Mouse (Mus musculus) bone marrow macrophage, adult 2 months (primary cell): ENCODE measurements around the gene Hapln1.

Source experiments
- CTCF ChIP-seq: IDR thresholded peaks from 2 replicates; pipeline ENCODE4 v1.5.1; 2012; ENCODE audit warnings: low read depth, mild to moderate bottlenecking, low read length, moderate library complexity
- POLR2A ChIP-seq: IDR thresholded peaks from 2 replicates; pipeline ENCODE4 v1.6.1; 2012; ENCODE audit warnings: mild to moderate bottlenecking, low read depth, low read length, borderline replicate concordance

DNA sequence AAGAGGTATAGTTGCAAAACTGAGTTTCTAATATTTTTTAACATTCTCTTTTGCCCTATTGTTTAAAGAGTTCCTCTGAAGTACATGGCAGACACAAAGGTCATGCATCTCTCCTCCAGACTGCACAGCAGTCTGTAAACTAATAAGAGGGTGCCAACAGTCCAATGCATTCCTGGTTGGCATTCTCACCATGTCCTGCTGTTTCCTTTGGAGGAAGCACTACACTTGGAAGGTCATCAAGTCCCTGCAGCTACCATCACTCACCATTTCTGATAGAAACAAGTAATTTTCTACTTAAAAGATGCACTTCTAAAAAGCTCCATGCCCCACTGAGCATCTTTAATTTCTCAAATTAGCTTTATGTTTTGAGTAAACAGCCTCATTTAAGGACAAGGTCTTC, 57.8 kb downstream of the Hapln1 start:
- no peak for TF ChIP-seq CTCF
- no peak for TF ChIP-seq POLR2A
